Mouse (Mus musculus) heart, adult 2 months (tissue): ENCODE results near the gene Otulinl. TPM values are rescaled to one million over a fixed set of nuclear protein-coding genes. Genes with fewer than 3 reads are reported as not detected.
A peak's percentile ranks its signal among the peaks of the same experiment; 100 is the strongest.

Experiments used
- DNase-seq, 2 experiments: peaks; one replicate each; pipeline ENCODE4 v3.0.0; 2021
- H3K27ac ChIP-seq: fragments of 200-600 bp; 2 replicates; pipeline ENCODE4 v1.8.1; 2022
- H3K27me3 ChIP-seq: fragments of 200-500 bp; 2 replicates; pipeline ENCODE4 v1.6.1; 2012; ENCODE audit warnings: mild to moderate bottlenecking, low read length, inconsistent platforms, mixed read lengths; ENCODE audit not compliant: control insufficient read depth, insufficient read depth
- H3K36me3 ChIP-seq: fragments of 200-500 bp; 2 replicates; pipeline ENCODE4 v1.6.1; 2012; ENCODE audit warnings: low read length, inconsistent platforms; ENCODE audit not compliant: control insufficient read depth, insufficient read depth
- H3K4me1 ChIP-seq: fragments of 200-500 bp; 2 replicates; pipeline ENCODE4 v1.6.1; 2011; ENCODE audit warnings: low read length; ENCODE audit not compliant: control insufficient read depth, insufficient read depth
- H3K4me3 ChIP-seq: fragments of 200-600 bp; 2 replicates; pipeline ENCODE4 v1.8.1; 2022
- H3K79me2 ChIP-seq: fragments of 200-500 bp; replicated peaks from 2 replicates; pipeline ENCODE4 v1.6.1; 2012; ENCODE audit warnings: mild to moderate bottlenecking, inconsistent platforms, low read length, moderate library complexity, mixed read lengths; ENCODE audit not compliant: control insufficient read depth, insufficient read depth
- H3K9ac ChIP-seq: fragments of 200-500 bp; 2 replicates; pipeline ENCODE4 v1.6.1; 2012; ENCODE audit warnings: low read depth, mild to moderate bottlenecking, control low read depth, inconsistent platforms, low read length, mixed read lengths
- CTCF ChIP-seq: fragments of 200-600 bp; IDR thresholded peaks from 2 replicates; pipeline ENCODE4 v1.8.1; 2022; ENCODE audit warnings: antibody characterized with exemption, mild to moderate bottlenecking, moderate library complexity
- EP300 ChIP-seq: fragments of 200-500 bp; IDR thresholded peaks from 2 replicates; pipeline ENCODE4 v1.6.1; 2011; ENCODE audit warnings: low read depth, low read length, control low read depth; ENCODE audit not compliant: insufficient read depth
- POLR2A ChIP-seq: fragments of 200-500 bp; IDR thresholded peaks from 2 replicates; pipeline ENCODE4 v1.6.1; 2011; ENCODE audit warnings: mild to moderate bottlenecking, low read depth, low read length, control low read depth; ENCODE audit not compliant: insufficient read depth
- WGBS: fragments of 180-500 bp; shearing (Covaris S2); methylation state at CpG from one replicate; pipeline ENCODE4 v1.1.7; 2018; 5-methylcytosine and 5-hydroxymethylcytosine counted together
- intact Hi-C: fragments of 180-260 bp; cut with DNase I; formaldehyde crosslinking; loops from one replicate; pipeline ENCODE4 v1.15.1; 2025
- polyA plus RNA-seq: library from polyadenylated mRNA; depleted of rRNA; stranded (reverse); fragments of >200 nt; gene quantifications from 2 replicates; pipeline ENCODE4 v1.2.3, GENCODE M21; 2012
- total RNA-seq, 2 experiments: library from RNA; stranded (reverse); gene quantifications; 2 replicates each; pipeline ENCODE4 v1.2.3; 2021

Gene Otulinl
- total and polyA plus RNA-seq, 3 experiments: 1.5 to 3.0 (median 1.9) TPM

DNA sequence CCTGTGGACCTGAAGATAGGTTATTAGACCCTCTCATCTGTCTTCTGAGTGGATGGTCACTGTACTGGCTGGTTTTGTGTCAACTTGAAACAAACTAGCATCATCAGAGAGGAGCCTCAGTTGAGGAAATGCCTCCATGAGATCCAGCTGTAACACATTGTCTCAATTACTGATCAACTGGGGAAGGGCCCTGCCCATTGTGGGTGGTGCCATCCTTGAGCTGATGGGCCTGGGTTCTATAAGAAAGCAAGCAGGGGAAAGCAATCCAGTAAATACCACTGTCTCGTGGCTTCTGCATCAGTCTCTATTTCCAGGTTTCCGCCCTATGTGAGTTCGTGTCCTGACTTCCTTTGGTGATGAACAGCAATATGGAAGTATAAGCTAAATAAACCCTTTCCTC lies 36.1 kb downstream of the Otulinl start:
- DNase-seq: no peak
- no peak overlapping the region for H3K9ac ChIP-seq
- no peak for TF ChIP-seq POLR2A
- TF ChIP-seq EP300: no peak
- no peak for TF ChIP-seq CTCF
- H3K27ac ChIP-seq: no peak overlapping the region
- no peaks in the 10 kb centered on the region for H3K36me3 ChIP-seq
- H3K4me1 ChIP-seq: no peaks in the 10 kb centered on the region
- H3K27me3 ChIP-seq: no peaks in the 10 kb centered on the region
- 73% methylated on average over 3 of the region's 3 CpGs for WGBS
- H3K4me3 ChIP-seq: no peak overlapping the region
- H3K79me2 ChIP-seq: no peaks in the 10 kb centered on the region
- intact Hi-C loops: no loop called here

DNA sequence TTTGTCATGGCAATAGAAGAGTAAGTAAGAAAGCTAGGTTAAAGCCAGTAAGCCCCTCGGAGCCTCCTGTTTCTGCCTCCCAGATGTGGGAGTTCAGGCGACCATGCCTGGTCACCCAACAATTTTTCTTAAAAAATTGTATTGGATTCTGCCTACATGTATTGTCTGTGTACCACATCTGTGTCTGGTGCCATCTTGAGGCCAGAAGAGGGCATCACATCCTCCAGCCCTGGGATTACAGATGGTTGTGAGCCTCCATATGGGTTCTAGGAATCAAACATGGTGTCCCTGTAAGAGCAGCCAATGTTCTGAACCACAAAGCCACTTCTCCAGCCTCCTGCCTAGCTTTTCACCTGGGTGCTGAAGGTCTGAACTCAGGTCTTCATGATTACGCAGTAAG lies 38.5 kb downstream of the Otulinl start:
- intact Hi-C loops: loop anchor here (5.0 kb wide), 1 partner anchor 51 kb away; no protein-coding TSS in a partner anchor

DNA sequence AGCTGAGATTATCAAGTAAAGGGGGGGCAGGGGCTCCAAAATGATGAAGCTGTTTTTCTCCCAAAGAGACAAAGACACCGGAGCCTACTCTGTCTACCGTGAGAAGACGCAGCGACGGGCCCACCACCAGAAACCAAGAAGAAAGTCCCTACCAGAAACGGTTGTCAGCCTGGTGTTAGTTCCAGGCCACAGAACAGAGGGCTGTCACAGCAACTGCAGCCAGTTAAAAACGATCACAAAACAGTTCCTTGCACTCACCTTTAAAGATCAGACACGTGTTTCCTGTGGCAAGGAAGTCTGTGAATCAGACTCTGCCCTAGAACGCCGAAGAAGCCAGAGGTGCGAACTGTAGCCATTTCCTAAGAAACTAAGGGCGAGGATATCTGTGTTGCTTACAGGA lies 40.2 kb downstream of the Otulinl start:
- DNase-seq: no peak
- WGBS: 54% methylated on average over 12 of the region's 12 CpGs
- Histone ChIP-seq H3K4me1 (no peaks in the 10 kb centered on the region), H3K36me3 (no peaks in the 10 kb centered on the region), H3K27me3 (no peaks in the 10 kb centered on the region), H3K27ac (no peak overlapping the region), H3K9ac (no peak overlapping the region), H3K4me3 (no peak overlapping the region), H3K79me2 (no peaks in the 10 kb centered on the region)
- TF ChIP-seq EP300 (no peak), CTCF (no peak), POLR2A (no peak)
- intact Hi-C loops: loop anchor here (2.0 to 5.0 kb wide), 2 partner anchors 49 to 322 kb away; no protein-coding TSS in a partner anchor

More for the DNA sequence above, 38.5 kb downstream of the Otulinl start:
- Histone ChIP-seq H3K4me1 (no peaks in the 10 kb centered on the region), H3K36me3 (no peaks in the 10 kb centered on the region), H3K9ac (no peak overlapping the region), H3K27ac (no peak overlapping the region), H3K79me2 (no peaks in the 10 kb centered on the region), H3K27me3 (no peaks in the 10 kb centered on the region), H3K4me3 (no peak overlapping the region)
- peak; percentile 50 to 52 for DNase-seq
- 80% methylated on average over 3 of the region's 3 CpGs for whole genome bisulfite sequencing
- TF ChIP-seq EP300 (no peak), POLR2A (no peak), CTCF (peak; percentile 90)

DNA sequence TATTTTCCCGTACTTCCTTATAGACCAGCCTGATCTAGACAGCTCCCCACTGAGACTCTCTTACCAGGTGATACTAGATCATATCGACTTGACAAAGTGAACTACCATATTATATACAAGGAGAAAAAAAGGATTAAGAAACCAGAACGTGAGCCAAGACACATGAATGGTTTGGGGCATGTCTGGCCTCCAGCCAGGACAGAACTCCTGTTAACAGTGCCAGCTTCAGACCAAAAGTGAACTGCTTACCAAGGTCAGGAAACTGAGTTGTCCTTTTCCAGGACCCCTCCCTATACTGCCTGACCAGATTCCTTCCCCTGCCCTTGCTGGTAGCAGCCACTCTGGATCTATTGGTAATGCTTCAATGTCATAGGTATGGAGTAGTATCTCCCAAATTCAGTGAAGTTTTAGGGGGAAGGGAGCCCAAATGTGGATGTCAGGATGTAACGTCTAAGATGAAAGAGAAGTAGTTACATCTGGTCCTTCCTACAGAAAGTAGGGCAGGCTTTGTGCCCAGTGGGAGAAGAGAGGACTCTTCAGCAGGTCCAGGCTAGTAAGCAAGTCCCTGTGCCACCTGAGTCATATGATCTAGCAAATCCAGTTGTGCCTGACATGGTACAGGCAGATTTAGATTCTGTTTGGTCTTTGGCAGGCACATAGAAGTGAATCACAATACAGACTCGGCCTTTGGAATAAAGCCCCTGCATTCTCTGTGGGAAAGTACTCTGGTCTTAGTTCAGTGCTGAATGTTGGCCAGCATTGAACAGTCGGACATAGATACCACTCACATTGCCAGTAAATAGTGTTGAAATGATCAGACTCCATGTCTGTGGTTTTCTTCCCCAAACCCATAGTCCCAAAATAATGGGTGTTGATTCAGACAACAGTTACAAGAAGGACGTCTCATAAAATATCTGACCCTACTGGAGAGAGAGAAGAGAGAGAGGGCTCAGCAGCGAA lies 47.2 kb downstream of the Otulinl start:
- Histone ChIP-seq H3K4me1 (peaks cover 1% of the 10 kb centered on the region; the same call in 1 of the 2 replicates), H3K36me3 (no peaks in the 10 kb centered on the region; the same call in 1 of the 2 replicates), H3K27ac (peak overlapping the region; percentile 15), H3K27me3 (no peaks in the 10 kb centered on the region), H3K4me3 (no peak overlapping the region), H3K9ac (no peak overlapping the region), H3K79me2 (peaks cover 2% of the 10 kb centered on the region; the same call in 1 of the 2 replicates)
- intact Hi-C loops: no loop called here
- no peak for DNase-seq
- 61% methylated on average over 8 of the region's 8 CpGs for WGBS
- TF ChIP-seq EP300 (no peak), POLR2A (no peak), CTCF (no peak)

DNA sequence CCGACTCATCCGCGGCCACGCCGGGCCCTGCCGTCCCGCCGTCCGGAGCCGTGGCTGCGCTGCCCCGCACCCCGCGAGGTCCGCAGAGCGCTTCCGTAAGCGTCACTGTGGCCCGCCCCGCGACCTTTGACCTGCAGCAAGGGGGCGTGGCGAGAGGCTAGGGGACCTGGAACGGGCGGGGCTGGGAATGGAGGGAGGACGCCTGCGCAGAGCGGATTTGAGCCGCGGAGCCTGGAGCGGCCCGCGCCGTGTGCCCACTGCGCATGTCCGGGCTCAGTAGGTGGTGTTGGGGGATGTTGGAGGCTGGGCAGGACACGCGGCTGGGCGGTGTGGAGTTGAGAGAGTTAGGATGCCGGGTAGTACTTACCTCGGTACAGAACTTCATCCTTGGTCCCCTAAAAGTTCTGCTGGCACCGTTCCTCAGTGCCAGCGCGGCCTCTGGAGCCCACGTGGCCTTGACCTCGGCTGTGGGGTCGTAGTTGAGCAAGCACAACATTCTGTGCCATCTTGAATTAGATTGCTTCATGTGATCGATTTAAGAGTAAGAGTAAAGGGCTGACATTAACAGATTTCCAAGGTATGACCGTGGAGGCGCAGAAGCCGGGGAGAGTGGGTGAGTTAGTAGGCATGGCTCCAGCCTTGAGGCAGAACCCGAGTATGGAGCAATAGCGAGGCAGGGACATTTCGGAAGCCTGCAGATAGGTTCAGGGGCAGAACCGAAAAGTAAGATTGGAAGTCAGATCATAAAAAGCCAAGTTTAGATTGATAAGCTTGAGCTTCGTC lies 50.6 kb downstream of the Otulinl start, which contains the start of gene Otulin:
Gene Otulin, minus strand, starts transcription at position 93 of the 783 bp plus-strand sequence.
- peak; percentile 78 for TF ChIP-seq POLR2A
- TF ChIP-seq CTCF: no peak
- H3K4me3 ChIP-seq: peak within 1 kb of the TSS; percentile 50
- peak within 1 kb of the TSS; percentile 87 for H3K9ac ChIP-seq
- peaks cover 2% of the 10 kb centered on the region; the same call in 1 of the 2 replicates for H3K79me2 ChIP-seq
- DNase-seq: peak; percentile 98 to 100
- 7% methylated on average over 56 of the region's 56 CpGs for WGBS
- intact Hi-C loops: no loop called here
- H3K27ac ChIP-seq: peak within 1 kb of the TSS; percentile 69
- H3K27me3 ChIP-seq: no peaks in the 10 kb centered on the region
- no peaks in the 10 kb centered on the region; the same call in 1 of the 2 replicates for H3K36me3 ChIP-seq
- H3K4me1 ChIP-seq: peaks cover 9% of the 10 kb centered on the region
